Mouse (Mus musculus) urinary bladder, postnatal 4 days (tissue): ENCODE results near the gene Sgca.

Source experiments
- DNase-seq, 2 experiments: peaks; one replicate each; pipeline ENCODE4 v3.0.0; 2021 to 2022; ENCODE audit warnings: low spot score in 2 of 2

Gene Sgca

GRCm38 (mm10) chr11:94915675-94916403 lies 60.3 kb downstream of the Sgca start:
- peak in 1 of 2 experiments; percentile 69 for DNase-seq

DNA sequence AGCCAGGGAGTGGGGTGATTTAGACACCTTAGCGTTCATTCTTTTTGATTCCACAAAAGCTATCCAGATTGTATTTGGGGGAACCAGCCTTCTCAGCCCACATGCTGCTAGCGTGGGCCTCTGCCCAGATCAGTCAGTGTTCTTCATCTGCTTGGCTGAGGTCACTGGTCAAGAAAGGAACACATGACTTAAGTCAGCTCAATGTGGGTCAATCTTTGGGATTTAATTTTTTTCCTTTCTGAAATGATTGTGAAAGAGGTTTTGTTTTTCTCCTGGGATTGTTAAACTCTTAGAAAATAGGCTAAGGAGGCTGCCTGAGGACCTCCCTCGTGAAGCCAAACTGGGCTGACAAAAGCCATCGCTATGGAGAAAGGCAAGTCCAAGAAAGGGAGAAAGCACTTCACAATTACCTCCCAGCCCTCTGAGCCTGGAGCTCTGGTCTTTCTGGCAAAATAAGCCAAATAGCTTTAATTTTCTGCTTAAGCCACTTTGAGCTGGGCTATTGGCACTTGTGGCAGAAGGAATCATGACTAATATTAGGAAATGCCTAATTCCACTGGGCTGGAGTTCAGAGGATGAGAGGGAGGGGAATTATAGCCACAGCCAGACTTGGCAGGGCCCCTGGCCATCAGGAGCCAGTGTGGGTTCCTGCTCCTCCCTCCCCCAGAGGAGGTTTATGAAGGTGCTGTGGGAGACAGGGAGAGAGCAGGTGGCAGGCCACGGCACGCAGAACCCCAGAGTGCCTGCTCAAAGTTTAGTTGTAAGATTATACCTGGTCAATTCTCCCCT lies 62.6 kb downstream of the Sgca start:
- DNase-seq = peak in 1 of 2 experiments; percentile 39
